Mouse (Mus musculus): ENCODE results near the gene Gba2. TPM values are rescaled to one million over a fixed set of nuclear protein-coding genes. Genes with fewer than 3 reads are reported as not detected.

Gene Gba2
- polyA plus RNA-seq (2014; fragmentation: Nextera tagmentation; extraction: Ambion mirVana): 29.8 and 30.8 TPM in 2 replicates

- ATAC-seq (ENCODE audit: insufficient read depth, low FRiP score, low TSS enrichment) (peak; percentile 86), DNase-seq (ENCODE audit: low spot score) (peak; percentile 83)
- peak within 1 kb of the TSS; percentile 88 for H3K9ac ChIP-seq (ENCODE audit: low read length)
- H3K4me3 ChIP-seq (ENCODE audit: low read depth, low read length): peak within 1 kb of the TSS; percentile 91
- under 1% methylated on average over 69 of the region's 76 CpGs for WGBS
- H3K27me3 ChIP-seq (ENCODE audit: control insufficient read depth, insufficient read depth, low read length): no peaks in the 10 kb centered on the region
- H3K4me2 ChIP-seq (ENCODE audit: low read depth): peak within 1 kb of the TSS; percentile 86
- no peaks in the 10 kb centered on the region for H3K9me3 ChIP-seq (ENCODE audit: control insufficient read depth, low read length)
- peaks cover 9% of the 10 kb centered on the region for H3K36me3 ChIP-seq (ENCODE audit: control insufficient read depth, insufficient read depth, low read length)
- peak within 1 kb of the TSS; percentile 67 for H3K27ac ChIP-seq (ENCODE audit: low read depth, low read length)
- peaks cover 27% of the 10 kb centered on the region for H3K4me1 ChIP-seq (ENCODE audit: control insufficient read depth, insufficient read depth, low read length)
These were observed at the start of gene Gba2, which contains the start of gene Rgp1 for GRCm38 (mm10) chr4:43578376-43579204. Gene Gba2 (minus strand): TSS chr4:43578873. Gene Rgp1 (plus strand): TSS chr4:43578715.

- no peak for ATAC-seq (ENCODE audit: insufficient read depth, low FRiP score, low TSS enrichment)
- Histone ChIP-seq H3K4me3 (ENCODE audit: low read depth, low read length) (no peak overlapping the region), H3K27me3 (ENCODE audit: control insufficient read depth, insufficient read depth, low read length) (no peaks in the 10 kb centered on the region), H3K4me2 (ENCODE audit: low read depth) (no peak overlapping the region), H3K9ac (ENCODE audit: low read length) (no peak overlapping the region), H3K36me3 (ENCODE audit: control insufficient read depth, insufficient read depth, low read length) (no peaks in the 10 kb centered on the region), H3K9me3 (ENCODE audit: control insufficient read depth, low read length) (no peaks in the 10 kb centered on the region), H3K4me1 (ENCODE audit: control insufficient read depth, insufficient read depth, low read length) (no peaks in the 10 kb centered on the region), H3K27ac (ENCODE audit: low read depth, low read length) (no peak overlapping the region)
- 84% methylated on average over 4 of the region's 4 CpGs for WGBS
- no peak for DNase-seq (ENCODE audit: low spot score)
These were observed 41.6 kb upstream of the Gba2 start for GRCm38 (mm10) chr4:43620146-43620778.

- Histone ChIP-seq H3K4me1 (ENCODE audit: control insufficient read depth, insufficient read depth, low read length) (no peaks in the 10 kb centered on the region), H3K4me2 (ENCODE audit: low read depth) (no peak overlapping the region), H3K36me3 (ENCODE audit: control insufficient read depth, insufficient read depth, low read length) (no peaks in the 10 kb centered on the region), H3K27ac (ENCODE audit: low read depth, low read length) (no peak overlapping the region), H3K27me3 (ENCODE audit: control insufficient read depth, insufficient read depth, low read length) (no peaks in the 10 kb centered on the region), H3K9me3 (ENCODE audit: control insufficient read depth, low read length) (no peaks in the 10 kb centered on the region), H3K4me3 (ENCODE audit: low read depth, low read length) (no peak overlapping the region), H3K9ac (ENCODE audit: low read length) (no peak overlapping the region)
- WGBS: 66% methylated on average over 3 of the region's 3 CpGs
- no peak for ATAC-seq (ENCODE audit: insufficient read depth, low FRiP score, low TSS enrichment)
- DNase-seq (ENCODE audit: low spot score): no peak
These were observed 34.5 kb upstream of the Gba2 start for GRCm38 (mm10) chr4:43613060-43613730.

GRCm38 (mm10) chr4:43612534-43612933 lies 33.9 kb upstream of the Gba2 start:
- no peaks in the 10 kb centered on the region for H3K27me3 ChIP-seq (ENCODE audit: control insufficient read depth, insufficient read depth, low read length)
- no peak overlapping the region for H3K9ac ChIP-seq (ENCODE audit: low read length)
- H3K9me3 ChIP-seq (ENCODE audit: control insufficient read depth, low read length): no peaks in the 10 kb centered on the region
- no peak for ATAC-seq (ENCODE audit: insufficient read depth, low FRiP score, low TSS enrichment)
- no peak for DNase-seq (ENCODE audit: low spot score)
- H3K4me3 ChIP-seq (ENCODE audit: low read depth, low read length): no peak overlapping the region
- WGBS: 79% methylated on average over 10 of the region's 10 CpGs
- H3K36me3 ChIP-seq (ENCODE audit: control insufficient read depth, insufficient read depth, low read length): no peaks in the 10 kb centered on the region
- H3K27ac ChIP-seq (ENCODE audit: low read depth, low read length): no peak overlapping the region
- H3K4me1 ChIP-seq (ENCODE audit: control insufficient read depth, insufficient read depth, low read length): no peaks in the 10 kb centered on the region
- no peak overlapping the region for H3K4me2 ChIP-seq (ENCODE audit: low read depth)

- Histone ChIP-seq H3K27me3 (ENCODE audit: control insufficient read depth, insufficient read depth, low read length) (no peaks in the 10 kb centered on the region), H3K4me1 (ENCODE audit: control insufficient read depth, insufficient read depth, low read length) (no peaks in the 10 kb centered on the region), H3K4me2 (ENCODE audit: low read depth) (no peak overlapping the region), H3K36me3 (ENCODE audit: control insufficient read depth, insufficient read depth, low read length) (no peaks in the 10 kb centered on the region), H3K27ac (ENCODE audit: low read depth, low read length) (no peak overlapping the region), H3K9me3 (ENCODE audit: control insufficient read depth, low read length) (no peaks in the 10 kb centered on the region), H3K4me3 (ENCODE audit: low read depth, low read length) (no peak overlapping the region), H3K9ac (ENCODE audit: low read length) (no peak overlapping the region)
- ATAC-seq (ENCODE audit: insufficient read depth, low FRiP score, low TSS enrichment) (no peak), DNase-seq (ENCODE audit: low spot score) (no peak)
- 80% methylated on average over 9 of the region's 9 CpGs for WGBS
These were observed 26.3 kb upstream of the Gba2 start for GRCm38 (mm10) chr4:43604751-43605685.

- Histone ChIP-seq H3K9ac (ENCODE audit: low read length) (no peak overlapping the region), H3K4me3 (ENCODE audit: low read depth, low read length) (no peak overlapping the region), H3K27ac (ENCODE audit: low read depth, low read length) (no peak overlapping the region), H3K9me3 (ENCODE audit: control insufficient read depth, low read length) (no peaks in the 10 kb centered on the region), H3K4me1 (ENCODE audit: control insufficient read depth, insufficient read depth, low read length) (no peaks in the 10 kb centered on the region), H3K27me3 (ENCODE audit: control insufficient read depth, insufficient read depth, low read length) (no peaks in the 10 kb centered on the region), H3K4me2 (ENCODE audit: low read depth) (no peak overlapping the region), H3K36me3 (ENCODE audit: control insufficient read depth, insufficient read depth, low read length) (no peaks in the 10 kb centered on the region)
- DNase-seq (ENCODE audit: low spot score): no peak
- no peak for ATAC-seq (ENCODE audit: insufficient read depth, low FRiP score, low TSS enrichment)
- 63% methylated on average over 3 of the region's 3 CpGs for WGBS
These were observed 25.4 kb upstream of the Gba2 start for GRCm38 (mm10) chr4:43604099-43604498.

GRCm38 (mm10) chr4:43600195-43600934 lies 21.7 kb upstream of the Gba2 start:
- 85% methylated on average over 9 of the region's 9 CpGs for WGBS
- DNase-seq (ENCODE audit: low spot score) (no peak), ATAC-seq (ENCODE audit: insufficient read depth, low FRiP score, low TSS enrichment) (no peak)
- Histone ChIP-seq H3K9me3 (ENCODE audit: control insufficient read depth, low read length) (no peaks in the 10 kb centered on the region), H3K4me3 (ENCODE audit: low read depth, low read length) (no peak overlapping the region), H3K9ac (ENCODE audit: low read length) (no peak overlapping the region), H3K27me3 (ENCODE audit: control insufficient read depth, insufficient read depth, low read length) (no peaks in the 10 kb centered on the region), H3K4me2 (ENCODE audit: low read depth) (no peak overlapping the region), H3K4me1 (ENCODE audit: control insufficient read depth, insufficient read depth, low read length) (no peaks in the 10 kb centered on the region), H3K27ac (ENCODE audit: low read depth, low read length) (no peak overlapping the region), H3K36me3 (ENCODE audit: control insufficient read depth, insufficient read depth, low read length) (no peaks in the 10 kb centered on the region)

Measured in neural tube, embryonic 11.5 days (tissue).